Mouse (Mus musculus) kidney, embryonic 14.5 days (tissue): Measurements from ENCODE around the gene Kcnq1. TPM values are rescaled to one million over a fixed set of nuclear protein-coding genes. Genes with fewer than 3 reads are reported as not detected.

Experiments used
- ATAC-seq: fragments of 200-750 bp; cut with Nextera tagmentation; 2 replicates; pipeline ENCODE4 v1.8.0; 2017; ENCODE audit warnings: moderate number of reproducible peaks, mild to moderate bottlenecking, moderate TSS enrichment, moderate library complexity; ENCODE audit not compliant: low FRiP score, low TSS enrichment
- H3K27ac ChIP-seq: fragments of 300-500 bp; sonication (generic); 2 replicates; pipeline ENCODE4 v1.5.1; 2014; ENCODE audit warnings: low read depth, mild to moderate bottlenecking, low read length, moderate library complexity, mixed read lengths
- H3K27me3 ChIP-seq: fragments of 300-500 bp; sonication (generic); 2 replicates; pipeline ENCODE4 v1.6.1; 2014; ENCODE audit warnings: mild to moderate bottlenecking, low read length; ENCODE audit not compliant: control insufficient read depth, insufficient read depth
- H3K36me3 ChIP-seq: fragments of 300-500 bp; sonication (generic); 2 replicates; pipeline ENCODE4 v1.6.1; 2014; ENCODE audit warnings: low read length, mixed read lengths; ENCODE audit not compliant: control insufficient read depth, insufficient read depth
- H3K4me1 ChIP-seq: fragments of 300-500 bp; sonication (generic); 2 replicates; pipeline ENCODE4 v1.6.1; 2014; ENCODE audit warnings: low read length, mixed read lengths; ENCODE audit not compliant: control insufficient read depth, insufficient read depth
- H3K4me2 ChIP-seq: fragments of 300-500 bp; sonication (generic); replicated peaks from 2 replicates; pipeline ENCODE4 v1.6.1; 2014; ENCODE audit warnings: low read depth, mild to moderate bottlenecking, low read length
- H3K4me3 ChIP-seq: fragments of 300-500 bp; sonication (generic); 2 replicates; pipeline ENCODE4 v1.5.1; 2014; ENCODE audit warnings: mild to moderate bottlenecking, low read length
- H3K9ac ChIP-seq: fragments of 300-500 bp; sonication (generic); 2 replicates; pipeline ENCODE4 v1.6.1; 2014; ENCODE audit warnings: low read depth, mild to moderate bottlenecking, low read length, moderate library complexity
- H3K9me3 ChIP-seq: fragments of 300-500 bp; sonication (generic); 2 replicates; pipeline ENCODE4 v1.6.1; 2016; ENCODE audit warnings: low read length; ENCODE audit not compliant: control insufficient read depth
- WGBS: fragments of 180-500 bp; shearing (Covaris S2); extraction: QIAGEN DNeasy Blood & Tissue Kit; methylation state at CpG from one replicate; pipeline ENCODE4 v1.1.7; 2014; 5-methylcytosine and 5-hydroxymethylcytosine counted together
- polyA plus RNA-seq: library from polyadenylated mRNA; unstranded; fragments of >200 nt; fragmentation: Nextera tagmentation; extraction: Ambion mirVana; gene quantifications from 2 replicates; pipeline ENCODE4 v1.2.1, GENCODE M21; 2014

Gene Kcnq1
- polyA plus RNA-seq, 1 experiment from 2014 or later: 5.4 TPM

DNA sequence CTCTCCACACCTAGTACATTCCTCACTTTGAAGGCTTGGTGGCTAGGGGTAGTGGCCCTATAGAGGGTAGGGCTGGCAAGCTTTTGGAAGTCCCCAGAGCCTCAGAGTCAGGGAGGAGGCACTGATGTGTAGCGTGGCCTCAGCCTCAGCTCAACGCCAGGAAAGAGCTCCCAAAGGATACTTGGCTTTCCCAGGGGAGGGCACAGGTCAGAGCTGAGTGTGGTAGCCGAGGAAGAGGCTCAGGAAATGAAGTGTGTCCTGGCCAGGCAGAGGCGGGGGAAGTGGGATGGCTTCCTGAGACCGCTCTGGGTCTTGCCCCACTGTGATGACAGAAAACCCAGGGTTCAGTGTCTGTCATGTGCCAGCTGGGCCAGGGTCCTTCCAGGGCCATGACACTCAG, 30.4 kb downstream of the Kcnq1 start:
- no peak overlapping the region for H3K4me3 ChIP-seq

GRCm38 (mm10) chr7:143138789-143139188, 32.6 kb downstream of the Kcnq1 start:
- Histone ChIP-seq H3K27me3 (no peaks in the 10 kb centered on the region), H3K9me3 (no peaks in the 10 kb centered on the region), H3K4me1 (no peaks in the 10 kb centered on the region), H3K27ac (no peak overlapping the region), H3K4me3 (no peak overlapping the region), H3K36me3 (no peaks in the 10 kb centered on the region), H3K9ac (no peak overlapping the region), H3K4me2 (no peak overlapping the region)
- no peak for ATAC-seq
- WGBS: 45% methylated on average over 1 of the region's 1 CpGs

More for the DNA sequence above, 30.4 kb downstream of the Kcnq1 start:
- 24% methylated on average over 5 of the region's 5 CpGs for WGBS
- no peak overlapping the region for H3K27ac ChIP-seq
- no peaks in the 10 kb centered on the region for H3K9me3 ChIP-seq
- H3K36me3 ChIP-seq: no peaks in the 10 kb centered on the region
- no peak overlapping the region for H3K9ac ChIP-seq
- H3K4me1 ChIP-seq: no peaks in the 10 kb centered on the region
- ATAC-seq: no peak
- no peak overlapping the region for H3K4me2 ChIP-seq
- H3K27me3 ChIP-seq: no peaks in the 10 kb centered on the region

DNA sequence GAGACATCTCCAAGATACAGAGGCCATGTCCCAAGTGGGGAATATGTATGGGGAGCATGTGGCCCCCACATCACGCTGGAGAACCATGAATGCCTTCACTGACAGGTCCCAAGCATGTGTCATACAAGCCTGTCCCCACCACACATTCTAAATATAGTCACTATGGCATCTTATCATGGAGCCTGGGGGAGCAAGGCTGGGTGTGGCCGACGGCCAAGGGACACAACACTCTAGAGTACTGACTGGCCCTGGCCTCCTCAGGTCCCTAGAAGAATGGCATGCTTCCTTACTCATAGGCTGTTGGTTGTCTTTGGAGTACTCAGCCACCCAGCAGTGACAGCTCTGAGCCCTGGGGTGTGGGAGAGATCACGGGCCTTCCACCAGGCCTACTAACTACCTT, 33.8 kb downstream of the Kcnq1 start:
- H3K9me3 ChIP-seq: no peaks in the 10 kb centered on the region

DNA sequence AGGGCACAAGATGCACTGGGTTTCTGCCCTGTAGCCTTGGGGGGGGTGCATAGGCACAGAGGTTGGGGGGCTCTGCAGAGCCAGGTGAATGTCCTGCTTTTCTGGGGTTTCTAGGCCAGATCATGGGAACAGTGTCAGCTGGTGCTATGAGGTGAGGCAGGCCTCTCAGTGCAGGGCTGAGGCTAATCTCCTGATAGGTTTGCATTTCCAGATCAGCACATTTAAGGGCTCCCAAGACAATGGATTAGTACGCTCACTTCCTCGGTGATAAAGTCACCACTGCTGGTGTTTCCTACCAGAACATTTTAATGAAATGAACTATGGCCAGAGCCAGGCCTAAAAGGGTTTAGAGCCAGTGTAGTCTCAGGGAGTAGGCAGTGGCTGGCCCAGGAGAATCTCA, 36.5 kb downstream of the Kcnq1 start:
- no peaks in the 10 kb centered on the region for H3K27me3 ChIP-seq
- no peak for ATAC-seq
- H3K4me1 ChIP-seq: 0 out of 2 replicates have a peak, but pooled peaks cover 3% of the 10 kb centered on the region
- no peak overlapping the region for H3K4me2 ChIP-seq
- H3K4me3 ChIP-seq: no peak overlapping the region
- H3K36me3 ChIP-seq: no peaks in the 10 kb centered on the region
- no peak overlapping the region for H3K9ac ChIP-seq
- H3K27ac ChIP-seq: no peak overlapping the region
- no peaks in the 10 kb centered on the region for H3K9me3 ChIP-seq
- 88% methylated on average over 2 of the region's 2 CpGs for WGBS

More for the DNA sequence above, 33.8 kb downstream of the Kcnq1 start:
- 86% methylated on average over 4 of the region's 4 CpGs for WGBS
- Histone ChIP-seq H3K27ac (no peak overlapping the region), H3K4me2 (no peak overlapping the region), H3K4me1 (no peaks in the 10 kb centered on the region), H3K9ac (no peak overlapping the region), H3K27me3 (no peaks in the 10 kb centered on the region), H3K4me3 (no peak overlapping the region), H3K36me3 (no peaks in the 10 kb centered on the region)
- ATAC-seq: no peak

- no peak overlapping the region for H3K4me3 ChIP-seq
- 69% methylated on average over 5 of the region's 5 CpGs for WGBS
- no peak overlapping the region for H3K9ac ChIP-seq
- no peaks in the 10 kb centered on the region for H3K36me3 ChIP-seq
- 0 out of 2 replicates have a peak, but pooled peaks cover 3% of the 10 kb centered on the region for H3K4me1 ChIP-seq
- H3K27me3 ChIP-seq: no peaks in the 10 kb centered on the region
- no peak for ATAC-seq
- no peaks in the 10 kb centered on the region for H3K9me3 ChIP-seq
- H3K27ac ChIP-seq: no peak overlapping the region
- H3K4me2 ChIP-seq: no peak overlapping the region
These were observed 40.9 kb downstream of the Kcnq1 start for GRCm38 (mm10) chr7:143147015-143147414.

GRCm38 (mm10) chr7:143151171-143151570, 45.0 kb downstream of the Kcnq1 start:
- H3K9me3 ChIP-seq: no peaks in the 10 kb centered on the region
- no peak overlapping the region for H3K4me2 ChIP-seq
- no peak overlapping the region for H3K4me3 ChIP-seq
- no peak overlapping the region for H3K27ac ChIP-seq
- H3K36me3 ChIP-seq: no peaks in the 10 kb centered on the region
- no peaks in the 10 kb centered on the region for H3K27me3 ChIP-seq
- ATAC-seq: no peak
- WGBS: 16% methylated on average over 2 of the region's 2 CpGs
- H3K9ac ChIP-seq: no peak overlapping the region
- H3K4me1 ChIP-seq: peaks cover 18% of the 10 kb centered on the region

- 19% methylated on average over 3 of the region's 3 CpGs for WGBS
- ATAC-seq: no peak
- no peaks in the 10 kb centered on the region for H3K9me3 ChIP-seq
These were observed 46.2 kb downstream of the Kcnq1 start for GRCm38 (mm10) chr7:143152350-143152749.

GRCm38 (mm10) chr7:143153915-143154373, 47.8 kb downstream of the Kcnq1 start:
- no peaks in the 10 kb centered on the region for H3K9me3 ChIP-seq
- H3K4me1 ChIP-seq: peaks cover 16% of the 10 kb centered on the region
- H3K4me3 ChIP-seq: peak overlapping the region; percentile 4; the same call in 1 of the 2 replicates
- peak overlapping the region; percentile 42; the same call in 1 of the 2 replicates for H3K9ac ChIP-seq
- H3K4me2 ChIP-seq: peak overlapping the region; percentile 29
- ATAC-seq: peak; percentile 90
- H3K36me3 ChIP-seq: no peaks in the 10 kb centered on the region
- H3K27me3 ChIP-seq: no peaks in the 10 kb centered on the region
- WGBS: 3% methylated on average over 18 of the region's 18 CpGs
- peak overlapping the region; percentile 62; the same call in 1 of the 2 replicates for H3K27ac ChIP-seq

More at GRCm38 (mm10) chr7:143152350-143152749, 46.2 kb downstream of the Kcnq1 start:
- no peak overlapping the region for H3K9ac ChIP-seq
- H3K36me3 ChIP-seq: no peaks in the 10 kb centered on the region
- no peak overlapping the region for H3K27ac ChIP-seq
- no peak overlapping the region for H3K4me2 ChIP-seq
- H3K4me3 ChIP-seq: no peak overlapping the region
- no peaks in the 10 kb centered on the region for H3K27me3 ChIP-seq
- H3K4me1 ChIP-seq: peaks cover 15% of the 10 kb centered on the region

- Histone ChIP-seq H3K36me3 (no peaks in the 10 kb centered on the region), H3K9me3 (no peaks in the 10 kb centered on the region), H3K27me3 (no peaks in the 10 kb centered on the region), H3K4me1 (peaks cover 21% of the 10 kb centered on the region), H3K4me2 (peak overlapping the region; percentile 29), H3K4me3 (no peak overlapping the region), H3K9ac (peak overlapping the region; percentile 42), H3K27ac (peak overlapping the region; percentile 62; the same call in 1 of the 2 replicates)
- ATAC-seq: peak; percentile 62
- 23% methylated on average over 19 of the region's 19 CpGs for WGBS
These were observed 48.3 kb downstream of the Kcnq1 start for GRCm38 (mm10) chr7:143154458-143154871.
